Mouse (Mus musculus) ES-E14 (cell line): ENCODE results near the gene Gdf15. TPM values are rescaled to one million over a fixed set of nuclear protein-coding genes. Genes with fewer than 3 reads are reported as not detected.

Experiments
- DNase-seq: peaks from one replicate; pipeline ENCODE4 v3.0.0-alpha.2; 2013; ENCODE audit warnings: low read depth, low spot score
- H3K27ac ChIP-seq: 2 replicates; pipeline ENCODE4 v1.5.1; 2012; ENCODE audit warnings: low read depth, mild to moderate bottlenecking, low read length, moderate library complexity, mixed read lengths; ENCODE audit not compliant: poor library complexity, insufficient read depth, severe bottlenecking
- H3K36me3 ChIP-seq: 2 replicates; pipeline ENCODE4 v1.6.1; 2012; ENCODE audit warnings: mild to moderate bottlenecking, low read length, moderate library complexity, mixed read lengths; ENCODE audit not compliant: control insufficient read depth, poor library complexity, insufficient read depth, severe bottlenecking
- H3K4me1 ChIP-seq, 2 experiments: fragments of 150-350 bp in 1 of 2; sonication (generic) in 1 of 2; 2 replicates each; pipeline ENCODE4 v1.6.1; 2012; ENCODE audit warnings: low read length in 2 of 2, mild to moderate bottlenecking in 1 of 2, mixed read lengths in 1 of 2; ENCODE audit not compliant: control insufficient read depth in 2 of 2, insufficient read depth in 2 of 2, poor library complexity in 1 of 2
- H3K4me3 ChIP-seq, 2 experiments: fragments of 150-350 bp in 1 of 2; sonication (generic) in 1 of 2; 2 replicates each; pipeline ENCODE4 v1.5.1; 2012; ENCODE audit warnings: low read length in 2 of 2, low read depth in 1 of 2, mild to moderate bottlenecking in 1 of 2, mixed read lengths in 1 of 2; ENCODE audit not compliant: insufficient read depth in 1 of 2, poor library complexity in 1 of 2, severe bottlenecking in 1 of 2
- H3K9ac ChIP-seq: 2 replicates; pipeline ENCODE4 v1.6.1; 2012; ENCODE audit warnings: low read depth, mild to moderate bottlenecking, low read length, mixed read lengths; ENCODE audit not compliant: poor library complexity, insufficient read depth, severe bottlenecking
- H3K9me3 ChIP-seq: fragments of 150-350 bp; sonication (generic); 2 replicates; pipeline ENCODE4 v1.6.1; 2012; ENCODE audit warnings: low read depth, mild to moderate bottlenecking, low read length; ENCODE audit not compliant: control insufficient read depth, insufficient read depth
- CHD2 ChIP-seq: IDR thresholded peaks from 2 replicates; pipeline ENCODE4 v1.6.1; 2014; ENCODE audit warnings: mild to moderate bottlenecking, low read depth, low read length, inconsistent platforms
- HCFC1 ChIP-seq: IDR thresholded peaks from 2 replicates; pipeline ENCODE4 v1.6.1; 2012; ENCODE audit warnings: low read length, inconsistent platforms, borderline replicate concordance; ENCODE audit not compliant: insufficient read depth
- MAFK ChIP-seq: IDR thresholded peaks from 2 replicates; pipeline ENCODE4 v1.6.1; 2014; ENCODE audit warnings: mild to moderate bottlenecking, low read depth, low read length, inconsistent platforms; ENCODE audit not compliant: insufficient read depth
- ZC3H11A ChIP-seq: IDR thresholded peaks from 2 replicates; pipeline ENCODE4 v1.6.1; 2012; ENCODE audit warnings: low read depth, mild to moderate bottlenecking, inconsistent platforms, low read length, borderline replicate concordance
- ZNF384 ChIP-seq: IDR thresholded peaks from 2 replicates; pipeline ENCODE4 v1.6.1; 2012; ENCODE audit warnings: low read depth, low read length, inconsistent platforms
- in situ Hi-C, 2 experiments: fragments of 600-800 bp; cut with MboI; formaldehyde crosslinking; loops; one replicate each; pipeline ENCODE4 v1.15.1; 2025; ENCODE audit warnings: low sequenced_read_pairs in 2 of 2, inconsistent platforms in 1 of 2; ENCODE audit not compliant: unreplicated experiment in 2 of 2
- total RNA-seq: library from RNA; depleted of rRNA; stranded (reverse); fragments of 300-350 nt; gene quantifications from 2 replicates; pipeline ENCODE4 v1.2.3, GENCODE M21; 2012

Gdf15 gene
- total RNA-seq, 1 experiment: 7.0 TPM

GRCm38 (mm10) chr8:70625104-70625503, 7.2 kb downstream of the Gdf15 start:
- Histone ChIP-seq H3K9me3 (no peaks in the 10 kb centered on the region), H3K9ac (no peak overlapping the region), H3K27ac (no peak overlapping the region), H3K36me3 (no peaks in the 10 kb centered on the region; the same call in 1 of the 2 replicates), H3K4me1 (peaks cover 0 to 8% of the 10 kb centered on the region in 2 experiments; a peak in 1 of 4 replicates), H3K4me3 (no peak overlapping the region)
- no peak for TF ChIP-seq ZC3H11A
- DNase-seq: no peak
- in situ Hi-C loops: no loop called here

GRCm38 (mm10) chr8:70622220-70622619, 10.0 kb downstream of the Gdf15 start:
- no peak for DNase-seq
- no peaks in the 10 kb centered on the region for H3K36me3 ChIP-seq
- H3K9me3 ChIP-seq: no peaks in the 10 kb centered on the region
- H3K4me1 ChIP-seq: peaks cover 2 to 19% of the 10 kb centered on the region in 2 experiments; a peak in 2 of 4 replicates
- H3K9ac ChIP-seq: no peak overlapping the region
- in situ Hi-C loops: no loop called here
- H3K27ac ChIP-seq: no peak overlapping the region
- no peak overlapping the region for H3K4me3 ChIP-seq
- TF ChIP-seq ZC3H11A (no peak), CHD2 (no peak), MAFK (no peak), HCFC1 (no peak), ZNF384 (no peak)

- Histone ChIP-seq H3K9me3 (no peaks in the 10 kb centered on the region), H3K4me3 (peak overlapping the region in 1 of 2 experiments; percentile 47; a peak in 2 of 4 replicates), H3K36me3 (no peaks in the 10 kb centered on the region), H3K27ac (no peak overlapping the region; the same call in 1 of the 2 replicates), H3K9ac (peak overlapping the region; percentile 7; the same call in 1 of the 2 replicates), H3K4me1 (peaks cover 2 to 23% of the 10 kb centered on the region in 2 experiments; a peak in 2 of 4 replicates)
- no peak for DNase-seq
- TF ChIP-seq ZNF384 (no peak), HCFC1 (no peak), CHD2 (no peak), MAFK (no peak), ZC3H11A (no peak)
- in situ Hi-C loops: no loop called here
These were observed 13.3 kb downstream of the Gdf15 start for GRCm38 (mm10) chr8:70618888-70619334.

- H3K9ac ChIP-seq: 0 out of 2 replicates have a peak overlapping the region, but pooled peaks have one; percentile 11
- TF ChIP-seq ZNF384: no peak
- no peak for TF ChIP-seq HCFC1
- TF ChIP-seq CHD2: no peak
- TF ChIP-seq MAFK: no peak
- H3K27ac ChIP-seq: no peak overlapping the region
- H3K9me3 ChIP-seq: no peaks in the 10 kb centered on the region
- no peak overlapping the region; a peak in 2 of 4 replicates for H3K4me3 ChIP-seq
- peaks cover 2 to 23% of the 10 kb centered on the region in 2 experiments; a peak in 2 of 4 replicates for H3K4me1 ChIP-seq
- no peak for DNase-seq
- H3K36me3 ChIP-seq: no peaks in the 10 kb centered on the region
- in situ Hi-C loops: no loop called here
These were observed 14.3 kb downstream of the Gdf15 start for GRCm38 (mm10) chr8:70617985-70618384.

GRCm38 (mm10) chr8:70616645-70617044, 15.6 kb downstream of the Gdf15 start:
- Histone ChIP-seq H3K9me3 (no peaks in the 10 kb centered on the region), H3K4me1 (peaks cover 2 to 23% of the 10 kb centered on the region in 2 experiments; a peak in 2 of 4 replicates), H3K27ac (no peak overlapping the region), H3K4me3 (no peak overlapping the region), H3K9ac (no peak overlapping the region), H3K36me3 (no peaks in the 10 kb centered on the region)
- no peak for DNase-seq
- TF ChIP-seq ZNF384: no peak
- no peak for TF ChIP-seq ZC3H11A
- no peak for TF ChIP-seq CHD2
- TF ChIP-seq HCFC1: no peak
- no peak for TF ChIP-seq MAFK
- in situ Hi-C loops: no loop called here
